Mouse (Mus musculus) kidney, postnatal 0 days (tissue): Measurements from ENCODE around the gene Ube2c. TPM values are rescaled to one million over a fixed set of nuclear protein-coding genes. Genes with fewer than 3 reads are reported as not detected.

Source experiments
- ATAC-seq: fragments of 200-750 bp; cut with Nextera tagmentation; replicated peaks from 2 replicates; pipeline ENCODE4 v1.8.0; 2017; ENCODE audit warnings: low read depth, moderate number of reproducible peaks, moderate TSS enrichment, moderate library complexity; ENCODE audit not compliant: low FRiP score
- DNase-seq: peaks from one replicate; pipeline ENCODE4 v3.0.0-alpha.2; 2016; ENCODE audit warnings: low spot score
- H3K27ac ChIP-seq: fragments of 300-500 bp; sonication (generic); 2 replicates; pipeline ENCODE4 v1.5.1; 2014; ENCODE audit warnings: mild to moderate bottlenecking
- H3K27me3 ChIP-seq: fragments of 300-500 bp; sonication (generic); 2 replicates; pipeline ENCODE4 v1.6.1; 2014; ENCODE audit warnings: low read length, mixed read lengths; ENCODE audit not compliant: insufficient read depth
- H3K36me3 ChIP-seq: fragments of 300-500 bp; sonication (generic); 2 replicates; pipeline ENCODE4 v1.6.1; 2014; ENCODE audit warnings: low read length, mixed read lengths; ENCODE audit not compliant: insufficient read depth
- H3K4me1 ChIP-seq: fragments of 300-500 bp; sonication (generic); replicated peaks from 2 replicates; pipeline ENCODE4 v1.6.1; 2014; ENCODE audit warnings: antibody characterized with exemption, low read length, mixed read lengths; ENCODE audit not compliant: insufficient read depth
- H3K4me2 ChIP-seq: fragments of 300-500 bp; sonication (generic); 2 replicates; pipeline ENCODE4 v1.6.1; 2014; ENCODE audit warnings: mild to moderate bottlenecking, low read length, moderate library complexity, mixed read lengths
- H3K4me3 ChIP-seq: fragments of 300-500 bp; sonication (generic); replicated peaks from 2 replicates; pipeline ENCODE4 v1.5.1; 2014; ENCODE audit warnings: low read depth, low read length
- H3K9ac ChIP-seq: fragments of 300-500 bp; sonication (generic); 2 replicates; pipeline ENCODE4 v1.6.1; 2014; ENCODE audit warnings: low read depth, low read length
- H3K9me3 ChIP-seq: fragments of 300-500 bp; sonication (generic); replicated peaks from 2 replicates; pipeline ENCODE4 v1.6.1; 2016; ENCODE audit warnings: low read length, inconsistent platforms, mixed read lengths
- CTCF ChIP-seq: IDR thresholded peaks from 2 replicates; pipeline ENCODE4 v1.5.1; 2016; ENCODE audit warnings: antibody characterized with exemption, low read depth, mild to moderate bottlenecking, moderate library complexity
- WGBS: fragments of 180-500 bp; shearing (Covaris S2); extraction: QIAGEN DNeasy Blood & Tissue Kit; methylation state at CpG from one replicate; pipeline ENCODE4 v1.1.7; 2014; 5-methylcytosine and 5-hydroxymethylcytosine counted together
- polyA plus RNA-seq: library from polyadenylated mRNA; unstranded; fragments of >200 nt; fragmentation: Nextera tagmentation; extraction: Ambion mirVana; gene quantifications from 2 replicates; pipeline ENCODE4 v1.2.1, GENCODE M21; 2015

The Ube2c gene
- polyA plus RNA-seq, 1 experiment from 2014 or later = 132 TPM

DNA sequence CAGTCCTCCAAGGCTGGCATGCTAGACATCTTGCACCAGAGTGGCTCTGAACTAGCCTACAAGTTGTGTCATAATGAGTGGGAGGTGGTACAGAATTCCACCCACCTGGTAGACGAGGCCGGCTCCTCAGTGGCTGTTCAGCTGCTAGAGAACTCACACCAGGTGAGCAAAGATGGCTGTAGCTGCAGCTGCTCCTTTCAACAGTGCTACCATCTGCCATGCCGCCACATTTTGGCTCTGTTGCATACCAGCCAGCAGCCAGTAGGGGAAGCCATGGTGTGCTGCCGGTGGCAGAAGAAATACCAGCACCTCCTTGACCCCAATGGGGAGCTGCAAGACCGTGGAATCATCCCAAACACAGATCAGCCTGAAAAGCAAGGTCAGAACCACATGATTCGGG, 51.4 kb downstream of the Ube2c start:
- H3K27me3 ChIP-seq = no peaks in the 10 kb centered on the region
- no peak for ATAC-seq
- H3K9me3 ChIP-seq = no peaks in the 10 kb centered on the region
- H3K4me3 ChIP-seq = no peak overlapping the region
- no peak for TF ChIP-seq CTCF
- H3K9ac ChIP-seq = no peak overlapping the region
- no peak overlapping the region for H3K27ac ChIP-seq
- WGBS = 89% methylated on average over 6 of the region's 6 CpGs
- no peak for DNase-seq
- H3K36me3 ChIP-seq = peaks cover 19% of the 10 kb centered on the region
- no peak overlapping the region for H3K4me2 ChIP-seq
- no peaks in the 10 kb centered on the region for H3K4me1 ChIP-seq

DNA sequence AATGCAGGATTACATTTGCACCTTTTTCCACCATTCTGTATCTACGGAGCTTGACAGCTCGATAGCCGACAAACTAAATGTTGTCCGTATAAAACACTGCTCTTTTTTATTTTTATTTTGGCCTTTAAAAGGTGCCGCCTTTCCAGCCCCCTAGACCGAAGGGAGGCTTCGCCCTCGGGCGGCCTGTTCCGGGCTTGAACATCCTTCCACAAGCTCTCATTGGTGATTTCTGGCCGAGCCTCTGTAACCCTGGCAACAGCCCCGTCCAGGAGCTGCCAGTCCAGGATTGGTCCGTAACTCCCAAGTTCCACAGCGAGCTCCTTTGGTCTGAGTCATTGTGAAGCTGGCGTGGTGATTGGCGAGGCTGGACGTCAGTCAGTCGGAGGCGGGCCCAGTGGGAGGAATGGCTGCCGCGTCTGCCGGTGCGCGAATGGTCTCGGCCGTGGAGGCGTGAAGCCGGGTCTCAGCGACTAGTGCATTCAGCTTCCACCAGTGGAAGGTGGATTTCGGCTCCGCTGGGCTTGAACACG, 53.0 kb downstream of the Ube2c start, which contains the start of gene Zswim1:
TSS of gene Zswim1 (plus strand) at position 51 of the 530 bp plus-strand sequence.
- ATAC-seq (peak; percentile 99), DNase-seq (peak; percentile 99)
- Histone ChIP-seq H3K27ac (peak within 1 kb of the TSS; percentile 78), H3K4me3 (peak within 1 kb of the TSS; percentile 77), H3K9ac (peak within 1 kb of the TSS; percentile 59), H3K36me3 (peaks cover 32% of the 10 kb centered on the region), H3K27me3 (no peaks in the 10 kb centered on the region), H3K9me3 (no peaks in the 10 kb centered on the region), H3K4me1 (no peaks in the 10 kb centered on the region), H3K4me2 (peak within 1 kb of the TSS; percentile 77)
- WGBS = 2% methylated on average over 32 of the region's 32 CpGs
- TF ChIP-seq CTCF = peak; percentile 20

DNA sequence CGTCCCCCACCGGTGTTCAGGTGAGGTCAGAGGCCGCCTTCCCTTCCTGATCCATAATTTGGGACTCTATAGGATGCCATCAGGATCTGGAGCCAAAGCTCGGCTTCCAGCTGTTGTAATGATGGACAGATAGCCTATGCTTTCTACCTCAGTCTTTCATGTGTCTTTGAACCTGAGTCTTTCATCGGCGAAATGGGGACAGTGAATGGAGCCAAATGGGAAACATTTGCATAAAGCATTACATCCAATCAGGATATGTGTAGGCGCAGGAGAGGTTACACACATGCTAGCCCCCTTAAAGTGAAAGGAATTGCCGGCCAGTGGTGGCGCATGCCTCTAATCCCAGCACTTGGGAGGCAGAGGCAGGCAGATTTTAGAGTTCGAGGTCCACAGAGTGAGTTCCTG, 53.5 kb downstream of the Ube2c start:
- peak overlapping the region; percentile 78 for H3K27ac ChIP-seq
- H3K4me1 ChIP-seq = no peaks in the 10 kb centered on the region
- peaks cover 36% of the 10 kb centered on the region for H3K36me3 ChIP-seq
- H3K27me3 ChIP-seq = no peaks in the 10 kb centered on the region
- peak; percentile 41 for ATAC-seq
- H3K9ac ChIP-seq = peak overlapping the region; percentile 59
- peak; percentile 69 for DNase-seq
- H3K4me3 ChIP-seq = peak overlapping the region; percentile 77
- TF ChIP-seq CTCF = peak; percentile 20; the same call in 1 of the 2 replicates
- 2% methylated on average over 10 of the region's 10 CpGs for WGBS
- H3K9me3 ChIP-seq = no peaks in the 10 kb centered on the region
- H3K4me2 ChIP-seq = peak overlapping the region; percentile 77

DNA sequence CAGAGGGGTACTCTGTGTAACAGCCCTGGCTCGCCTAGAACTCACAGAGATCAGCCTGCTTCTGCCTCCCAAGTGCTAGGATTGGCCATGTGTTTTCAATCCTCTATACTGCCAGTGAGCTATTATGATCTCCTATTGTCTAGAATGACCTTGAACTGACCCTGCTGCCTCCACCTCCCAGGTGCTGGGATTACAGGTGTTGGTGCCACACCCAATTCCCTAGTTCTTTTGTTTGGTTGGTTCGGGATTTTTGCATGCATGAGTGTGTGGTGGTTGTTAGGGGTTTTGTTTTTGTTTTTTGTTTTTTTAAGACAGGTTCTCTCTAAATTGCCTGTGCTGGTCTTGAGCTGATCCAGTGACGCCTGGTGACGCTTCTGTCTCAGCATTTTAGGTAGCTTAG, 54.3 kb downstream of the Ube2c start:
- H3K27ac ChIP-seq = no peak overlapping the region
- TF ChIP-seq CTCF = no peak
- H3K4me2 ChIP-seq = no peak overlapping the region
- H3K36me3 ChIP-seq = peaks cover 37% of the 10 kb centered on the region
- ATAC-seq = no peak
- no peak overlapping the region for H3K9ac ChIP-seq
- WGBS = 86% methylated on average over 4 of the region's 4 CpGs
- H3K4me1 ChIP-seq = no peaks in the 10 kb centered on the region
- no peaks in the 10 kb centered on the region for H3K27me3 ChIP-seq
- no peak for DNase-seq
- H3K4me3 ChIP-seq = no peak overlapping the region
- no peaks in the 10 kb centered on the region for H3K9me3 ChIP-seq

DNA sequence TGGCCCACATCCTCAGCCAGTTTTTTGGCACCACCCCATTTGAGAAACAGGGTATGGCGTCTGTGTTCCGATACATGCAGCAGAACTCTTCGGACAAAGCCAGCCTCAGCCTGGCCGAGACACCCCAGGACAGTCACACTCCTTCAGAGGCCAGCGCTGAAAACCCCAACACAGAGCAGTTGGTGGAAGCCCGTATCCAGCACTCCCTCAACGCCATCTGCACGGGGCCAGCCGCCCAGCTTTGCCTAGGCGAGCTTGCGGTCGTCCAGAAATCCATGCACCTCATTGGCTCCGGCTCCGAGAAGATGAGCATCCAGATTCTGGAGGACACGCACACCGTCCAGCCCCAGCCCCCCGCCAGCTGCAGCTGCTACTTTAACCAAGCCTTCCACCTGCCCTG, 55.8 kb downstream of the Ube2c start:
- Histone ChIP-seq H3K27me3 (no peaks in the 10 kb centered on the region), H3K4me1 (no peaks in the 10 kb centered on the region), H3K9me3 (no peaks in the 10 kb centered on the region), H3K27ac (no peak overlapping the region), H3K9ac (no peak overlapping the region), H3K4me2 (no peak overlapping the region), H3K36me3 (peaks cover 33% of the 10 kb centered on the region), H3K4me3 (no peak overlapping the region)
- DNase-seq (no peak), ATAC-seq (no peak)
- WGBS = 93% methylated on average over 17 of the region's 17 CpGs
- TF ChIP-seq CTCF = no peak

DNA sequence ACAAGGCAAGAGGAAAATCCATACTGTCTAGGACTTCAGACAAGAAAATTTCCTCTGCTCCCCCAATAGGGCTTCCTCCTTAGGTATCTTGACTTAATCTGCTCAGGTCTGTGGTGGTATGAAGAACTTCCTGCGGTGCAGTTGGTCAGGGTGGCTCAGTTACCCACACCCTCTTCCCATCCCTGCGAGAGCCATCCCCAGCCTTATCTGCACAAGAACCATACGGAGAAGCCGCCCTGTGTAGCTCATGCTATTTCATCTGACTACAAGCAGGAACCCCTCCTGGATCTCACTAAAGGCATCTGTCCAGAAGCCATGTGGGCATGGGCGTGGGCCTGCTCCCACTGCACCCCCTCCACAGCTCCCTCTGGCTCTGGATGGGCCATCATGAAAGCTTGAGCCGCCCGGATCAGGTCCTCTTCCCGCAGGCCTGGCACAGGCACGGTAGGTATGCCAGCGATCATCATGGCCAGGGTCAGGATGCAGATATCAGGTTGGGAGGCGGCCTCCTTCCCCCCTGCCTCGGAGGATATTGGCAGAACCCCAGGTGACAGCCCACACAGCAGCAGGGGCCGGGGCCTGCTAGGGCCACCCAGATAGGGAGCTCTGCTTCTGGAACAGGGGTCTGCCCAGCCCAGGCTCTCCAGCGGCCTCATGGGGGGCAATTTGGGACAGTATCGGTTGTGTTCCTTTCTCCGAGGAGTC, 57.6 kb downstream of the Ube2c start:
- Histone ChIP-seq H3K9ac (no peak overlapping the region), H3K9me3 (no peaks in the 10 kb centered on the region), H3K4me2 (no peak overlapping the region), H3K27ac (no peak overlapping the region), H3K4me1 (0 out of 2 replicates have a peak, but pooled peaks cover under 1% of the 10 kb centered on the region), H3K36me3 (peaks cover 33% of the 10 kb centered on the region), H3K4me3 (no peak overlapping the region), H3K27me3 (no peaks in the 10 kb centered on the region)
- no peak for TF ChIP-seq CTCF
- WGBS = 87% methylated on average over 16 of the region's 16 CpGs
- DNase-seq (no peak), ATAC-seq (no peak)

Other genes with a start within 250 kb of the Ube2c start
- 715 and 716 TPM in 2 replicates for gene Wfdc2, start 207.5 kb upstream of the Ube2c start, polyA plus RNA-seq
- not detected in 2 replicates for gene Spint3, start 196.4 kb upstream of the Ube2c start, polyA plus RNA-seq
- gene Wfdc6a, start 184.5 kb upstream of the Ube2c start, polyA plus RNA-seq = not detected in 2 replicates
- 0.16 TPM in 1 of 2 replicates, not detected in the other for gene Eppin, start 176.3 kb upstream of the Ube2c start, polyA plus RNA-seq
- gene Wfdc6b, start 156.4 kb upstream of the Ube2c start, polyA plus RNA-seq = not detected in 2 replicates
- gene Wfdc8, start 156.3 kb upstream of the Ube2c start, polyA plus RNA-seq = 0.05 TPM in 1 of 2 replicates, not detected in the other
- gene Wfdc16, start 131.1 kb upstream of the Ube2c start, polyA plus RNA-seq = 0.17 TPM in 1 of 2 replicates, not detected in the other
- gene Wfdc10, start 113.9 kb upstream of the Ube2c start, polyA plus RNA-seq = 0.34 and 0.38 TPM in 2 replicates
- gene Wfdc9, start 113.3 kb upstream of the Ube2c start, polyA plus RNA-seq = not detected in 2 replicates
- not detected in 2 replicates for gene Wfdc11, start 95.8 kb upstream of the Ube2c start, polyA plus RNA-seq
- gene Wfdc13, start 84.8 kb upstream of the Ube2c start, polyA plus RNA-seq = 1.4 and 1.6 TPM in 2 replicates
- 0.84 and 1.4 TPM in 2 replicates for gene Spint4, start 71.4 kb upstream of the Ube2c start, polyA plus RNA-seq
- not detected in 2 replicates for gene Spint5, start 54.6 kb upstream of the Ube2c start, polyA plus RNA-seq
- 0.64 and 1.1 TPM in 2 replicates for gene Wfdc3, start 24.0 kb upstream of the Ube2c start, polyA plus RNA-seq
- 58.5 and 62.4 TPM in 2 replicates for gene Dnttip1, start 23.9 kb upstream of the Ube2c start, polyA plus RNA-seq
- 0.45 and 1.0 TPM in 2 replicates for gene Tnnc2, start 10.1 kb downstream of the Ube2c start, polyA plus RNA-seq
- 19.9 and 21.7 TPM in 2 replicates for gene Snx21, start 15.9 kb downstream of the Ube2c start, polyA plus RNA-seq
- 28.7 and 33.2 TPM in 2 replicates for gene Acot8, start 35.0 kb downstream of the Ube2c start, polyA plus RNA-seq
- 5.2 and 5.4 TPM in 2 replicates for gene Zswim3, start 35.2 kb downstream of the Ube2c start, polyA plus RNA-seq
- gene Zswim1, start 52.8 kb downstream of the Ube2c start, polyA plus RNA-seq = 15.5 and 15.8 TPM in 2 replicates
- gene Spata25, start 58.6 kb downstream of the Ube2c start, polyA plus RNA-seq = not detected in 2 replicates
- gene Ctsa, start 63.0 kb downstream of the Ube2c start, polyA plus RNA-seq = 219 and 254 TPM in 2 replicates
- 9.2 and 9.4 TPM in 2 replicates for gene Neurl2, start 63.6 kb downstream of the Ube2c start, polyA plus RNA-seq
- 43.9 and 45.4 TPM in 2 replicates for gene Pltp, start 87.8 kb downstream of the Ube2c start, polyA plus RNA-seq
- 70.0 and 76.5 TPM in 2 replicates for gene Pcif1, start 109.4 kb downstream of the Ube2c start, polyA plus RNA-seq
- gene Zfp335, start 141.9 kb downstream of the Ube2c start, polyA plus RNA-seq = 7.5 and 7.6 TPM in 2 replicates
- 1.7 and 1.9 TPM in 2 replicates for gene Mmp9, start 170.9 kb downstream of the Ube2c start, polyA plus RNA-seq
- 0.68 and 0.74 TPM in 2 replicates for gene Slc12a5, start 190.9 kb downstream of the Ube2c start, polyA plus RNA-seq